Mouse (Mus musculus): ENCODE results near the gene Dbndd1. TPM values are rescaled to one million over a fixed set of nuclear protein-coding genes. Genes with fewer than 3 reads are reported as not detected.
"Not testable (repeated sequence)": the region's sequence is repeated elsewhere in the genome, so short reads cannot be mapped to it uniquely, and the experiment has no call there.

Dbndd1 gene
- total RNA-seq (2021) = not detected
- long read RNA-seq, experiment 1 = 0 reads
- long read RNA-seq, experiment 2 = 0 reads

DNA sequence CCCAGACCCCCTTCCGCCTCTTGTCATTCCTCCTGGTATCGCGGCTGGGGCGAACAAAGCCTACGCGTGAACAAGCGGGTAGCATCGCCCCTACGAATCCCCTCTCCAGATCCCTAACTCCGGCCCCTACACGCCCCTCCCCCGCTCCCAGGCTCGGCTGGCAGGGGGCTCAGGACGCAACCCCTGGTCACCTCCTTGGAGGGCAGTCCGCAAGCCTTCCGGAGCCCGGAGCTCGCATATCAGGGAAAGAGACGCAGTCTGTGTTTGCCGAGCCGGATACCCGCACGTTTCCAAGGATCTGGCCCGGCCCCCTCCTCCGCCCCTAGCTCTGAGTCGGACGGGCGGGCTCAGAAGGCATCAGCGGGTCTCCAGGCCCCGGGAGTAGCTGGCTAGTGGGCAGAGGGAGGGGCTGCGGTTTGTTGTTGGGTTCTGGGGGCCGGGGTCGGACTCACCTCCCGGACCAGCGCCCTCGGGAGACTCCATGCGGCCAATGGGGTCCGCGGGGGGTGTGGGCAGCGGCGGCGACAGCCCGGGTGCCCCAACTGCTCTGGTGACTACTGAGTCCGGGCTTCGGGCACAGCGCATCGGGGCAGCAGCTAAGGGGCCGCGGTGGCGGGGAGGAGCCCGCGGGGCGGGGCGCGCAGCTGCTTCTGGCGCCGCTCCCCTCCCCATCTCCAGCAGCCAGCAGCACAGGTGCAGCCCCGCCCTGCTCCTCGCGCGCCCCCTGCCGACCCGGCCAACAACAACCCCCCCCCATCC, at the start of gene Dbndd1:
Gene Dbndd1 (minus strand): TSS at position 683 of the 759 bp plus-strand sequence.
- DNase-seq (ENCODE audit: low spot score) = no peak

DNA sequence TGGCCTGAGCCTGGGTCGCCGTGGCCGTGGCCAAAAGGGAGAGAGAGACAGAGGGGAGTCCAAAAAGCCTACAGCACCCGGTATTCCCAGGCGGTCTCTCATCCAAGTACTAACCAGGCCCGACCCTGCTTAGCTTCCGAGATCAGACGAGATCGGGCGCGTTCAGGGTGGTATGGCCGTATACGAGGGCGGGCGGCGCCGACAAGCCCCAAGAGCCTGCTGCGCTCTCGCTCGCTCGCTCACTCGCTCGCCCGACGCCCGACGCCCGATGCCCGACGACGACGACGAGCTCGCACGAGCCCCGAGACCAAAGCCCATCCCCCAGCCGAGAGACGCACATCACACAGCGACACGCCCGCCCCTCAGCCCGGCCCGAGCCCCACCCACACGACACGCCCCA, 49.0 kb upstream of the Dbndd1 start:
- not testable (repeated sequence) for DNase-seq (ENCODE audit: low spot score)

DNA sequence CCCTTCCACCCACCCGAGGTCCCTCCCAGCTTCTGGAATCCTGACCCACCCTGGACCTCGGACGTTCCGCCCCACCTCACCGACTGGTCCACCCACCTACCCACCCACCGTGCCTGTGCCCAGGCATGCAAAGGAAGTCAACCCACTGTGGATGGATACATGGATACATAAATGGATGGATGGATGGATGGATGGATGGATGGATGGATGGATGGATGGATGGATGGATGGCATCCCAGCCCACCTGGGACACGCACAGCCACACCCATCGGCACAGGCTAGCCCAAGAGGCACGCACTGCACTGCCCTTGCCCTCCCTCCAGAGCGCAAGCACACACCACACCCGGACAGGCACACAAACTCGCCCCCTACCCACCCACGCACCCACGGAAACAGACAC, 22.4 kb upstream of the Dbndd1 start:
- peak; percentile 36 for DNase-seq (ENCODE audit: low spot score)

DNA sequence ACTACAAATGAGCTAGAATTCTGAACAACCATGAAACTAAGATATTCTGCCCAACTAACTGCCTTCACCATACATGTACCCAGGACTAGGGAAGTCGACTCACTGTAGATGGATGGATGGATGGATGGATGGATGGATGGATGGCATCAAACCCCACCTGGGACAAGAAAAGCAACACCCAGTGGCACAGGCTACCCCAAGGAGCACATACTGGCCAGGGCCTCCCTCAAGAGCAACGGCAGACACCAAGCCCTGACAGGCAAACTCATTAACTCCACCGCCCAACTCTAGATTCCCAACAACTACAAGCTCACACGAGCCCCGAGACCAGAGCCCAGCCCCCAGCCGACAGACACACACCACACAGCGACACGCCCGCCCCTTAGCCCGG, 21.7 kb upstream of the Dbndd1 start:
- DNase-seq (ENCODE audit: low spot score) = no peak

DNA sequence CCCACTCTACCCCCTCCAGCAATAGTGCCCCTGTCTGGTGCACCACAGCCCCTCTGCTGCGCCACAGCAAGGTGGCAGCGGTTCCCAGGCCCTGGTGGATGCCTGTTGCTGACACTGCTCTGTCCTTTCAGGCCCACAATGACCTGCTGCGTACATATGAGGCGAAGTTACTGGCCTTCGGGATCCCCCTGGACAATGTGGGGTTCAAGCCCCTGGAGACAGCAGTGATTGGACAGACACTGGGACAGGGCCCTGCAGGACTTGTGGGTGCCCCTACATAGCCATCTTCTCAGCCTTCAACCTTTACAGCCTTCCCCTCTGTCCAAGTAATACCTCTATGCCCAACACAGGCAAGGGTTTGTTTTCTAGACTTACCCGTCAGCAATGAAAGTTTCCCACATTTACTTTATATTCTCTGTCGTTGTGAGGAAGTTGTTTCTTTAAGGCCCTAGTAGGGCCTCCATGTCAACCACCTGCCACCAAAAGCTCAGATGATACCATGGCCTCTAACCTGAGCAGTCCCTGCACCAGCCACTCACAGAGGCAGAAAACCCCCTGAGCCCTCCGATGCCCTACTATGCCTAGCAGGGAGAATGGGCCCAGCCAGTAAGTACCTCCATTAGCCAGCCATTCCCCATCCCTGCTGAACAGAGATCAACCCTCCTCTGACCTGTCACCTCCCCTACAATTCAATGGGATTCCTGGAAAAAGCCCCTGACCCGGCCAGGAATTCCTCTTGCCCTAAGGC, 21.2 kb upstream of the Dbndd1 start:
- DNase-seq (ENCODE audit: low spot score) = no peak

DNA sequence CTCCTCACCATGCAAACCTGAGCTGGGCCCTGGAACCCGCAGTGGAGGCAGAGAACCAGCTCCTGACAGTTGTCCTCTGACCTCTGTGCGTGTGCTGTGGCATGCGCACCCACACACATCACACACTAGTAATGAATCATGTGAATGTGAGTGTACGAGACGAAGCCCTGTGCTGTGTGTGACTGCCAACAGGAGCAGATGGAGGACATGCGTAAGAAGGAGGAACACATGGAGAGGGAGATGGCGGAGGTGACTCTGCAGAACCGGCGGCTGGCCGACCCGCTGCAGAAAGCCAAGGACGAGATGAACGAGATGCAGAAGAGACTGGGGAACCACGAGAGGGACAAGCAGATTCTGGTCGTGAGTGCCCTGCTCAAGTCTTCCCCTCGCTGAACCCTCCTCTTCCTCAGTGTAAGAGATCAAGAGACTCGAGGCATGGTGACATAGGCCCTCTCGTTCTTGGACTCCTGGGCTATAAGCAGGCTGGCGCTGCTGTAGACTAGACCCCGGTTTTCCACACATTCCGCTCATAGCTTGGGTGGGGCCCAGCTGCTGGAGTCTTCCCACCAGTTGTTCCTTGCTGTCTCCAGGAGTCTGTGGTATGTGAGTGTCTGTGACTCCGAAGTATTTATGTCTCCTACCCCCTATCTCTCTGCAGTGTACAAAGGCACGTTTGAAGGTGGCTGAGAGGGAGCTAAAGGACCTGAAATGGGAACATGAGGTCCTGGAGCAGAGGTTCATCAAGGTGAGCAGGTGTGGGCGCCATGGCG, 12.6 kb upstream of the Dbndd1 start:
- DNase-seq (ENCODE audit: low spot score) = no peak

DNA sequence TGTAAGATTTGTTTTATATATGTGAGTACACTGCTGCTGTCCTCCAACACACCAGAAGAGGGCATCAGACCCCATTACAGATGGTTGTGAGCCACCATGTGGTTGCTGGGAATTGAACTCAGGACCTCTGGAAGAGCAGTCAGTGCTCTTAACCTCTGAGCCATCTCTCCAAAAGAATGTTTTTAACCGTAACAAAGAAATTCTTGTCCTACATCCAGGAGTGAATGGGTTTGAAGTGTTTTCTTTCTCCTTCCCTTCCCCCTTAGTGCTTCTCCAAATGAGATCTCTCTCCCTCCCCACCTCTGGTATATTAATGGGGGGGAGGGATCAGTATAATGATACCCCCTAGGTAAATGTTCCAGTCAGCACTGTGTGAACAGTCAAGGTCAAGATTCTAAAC, 4.8 kb upstream of the Dbndd1 start:
- not testable (repeated sequence) for DNase-seq (ENCODE audit: low spot score)

DNA sequence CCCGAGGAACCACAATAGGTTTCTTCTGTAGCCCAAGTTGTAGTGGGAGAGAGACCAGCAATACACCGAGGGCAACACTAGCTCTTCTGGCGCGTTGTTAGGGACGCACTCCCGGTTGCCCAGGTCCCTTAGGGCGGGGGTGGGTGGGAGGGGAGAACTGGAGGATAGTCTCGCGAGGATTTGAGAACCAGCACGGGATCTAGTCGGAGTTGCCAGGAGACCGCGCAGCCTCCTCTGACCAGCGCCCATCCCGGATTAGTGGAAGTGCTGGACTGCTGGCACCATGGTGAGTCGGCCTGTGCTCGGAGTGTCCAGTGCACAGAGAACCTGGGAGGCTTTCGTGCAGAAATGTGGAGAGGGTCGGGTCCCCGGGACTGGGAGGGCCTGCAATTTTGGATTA, 3.4 kb upstream of the Dbndd1 start, which contains the start of gene Gas8:
Gene Gas8 (plus strand): TSS at position 168 of the 400 bp plus-strand sequence.
- peak; percentile 91 for DNase-seq (ENCODE audit: low spot score)

DNA sequence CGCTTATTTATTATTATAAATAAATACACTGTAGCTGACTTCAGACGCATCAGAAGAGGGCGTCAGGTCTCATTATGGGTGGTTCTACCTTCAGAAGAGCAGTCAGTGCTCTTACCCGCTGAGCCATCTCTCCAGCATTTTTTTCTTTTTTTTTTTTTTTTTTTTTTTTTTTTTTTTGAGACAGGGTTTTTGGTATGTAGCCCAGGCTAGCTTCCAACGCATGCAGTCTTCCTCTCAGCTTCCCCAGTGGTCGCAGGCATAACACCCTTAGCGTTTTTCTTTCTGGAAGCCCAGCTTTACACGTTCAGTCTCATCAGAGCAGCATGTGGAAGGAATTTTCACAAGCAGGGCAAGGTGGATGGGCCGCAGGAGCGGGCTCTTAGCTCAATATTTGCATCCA, 2.9 kb upstream of the Dbndd1 start:
- no peak for DNase-seq (ENCODE audit: low spot score)

DNA sequence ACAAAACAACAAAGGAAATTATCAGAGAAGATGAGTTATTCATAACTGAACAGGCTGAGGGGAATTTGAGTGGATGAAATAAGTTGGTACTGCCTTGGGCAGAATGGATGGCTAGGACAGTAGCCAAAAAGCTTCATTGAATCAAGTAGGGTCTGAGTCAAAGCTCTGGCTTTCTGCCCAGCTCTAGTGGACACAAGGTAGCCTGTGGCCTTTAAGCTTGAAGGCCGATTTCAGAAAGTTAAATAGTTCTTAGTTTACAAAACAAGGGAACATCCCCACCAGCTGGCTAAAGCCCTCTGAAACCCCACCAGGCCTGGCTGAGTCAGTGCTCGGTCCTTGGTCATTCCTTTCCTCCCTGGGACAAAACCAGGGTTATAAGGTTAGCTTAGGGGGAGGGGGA, 1.3 kb upstream of the Dbndd1 start:
- no peak for DNase-seq (ENCODE audit: low spot score)

DNA sequence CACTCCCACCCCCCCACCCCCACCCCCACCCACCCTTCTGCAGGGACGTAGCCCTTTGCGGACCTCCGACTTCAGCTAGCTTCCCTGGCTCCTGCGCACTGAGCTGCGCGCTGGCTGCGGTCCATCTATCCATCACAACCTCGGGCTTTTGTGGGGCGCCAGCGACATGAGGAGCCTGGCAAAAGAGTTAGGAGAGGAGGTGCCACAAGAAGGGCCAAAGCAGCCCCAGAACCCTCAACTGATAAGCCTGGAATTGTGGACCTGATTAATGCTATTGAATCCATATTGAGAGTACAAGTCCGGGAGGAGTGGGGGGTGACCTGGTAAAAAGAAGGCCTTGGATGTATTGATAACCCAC, 256 bp upstream of the Dbndd1 start:
- no peak for DNase-seq (ENCODE audit: low spot score)

DNA sequence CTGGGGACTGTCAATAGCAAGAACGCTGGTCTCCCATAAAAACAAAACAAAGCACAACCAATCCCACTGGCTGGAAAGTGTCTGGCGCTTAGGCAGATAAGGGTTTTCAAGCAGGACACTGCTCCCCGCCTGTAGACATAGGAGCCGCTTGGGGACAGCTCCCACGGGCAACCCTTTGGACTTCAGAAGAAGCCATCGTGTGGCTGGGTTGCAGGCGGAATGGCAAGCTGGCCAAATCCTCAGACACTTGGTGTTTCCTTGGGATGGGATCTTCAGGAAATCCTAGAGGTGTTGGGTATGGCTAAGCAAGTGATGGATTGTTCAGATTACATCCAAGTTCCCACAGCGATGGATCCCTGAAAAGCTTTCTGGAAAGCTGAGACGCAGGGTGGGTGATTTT, 1.1 kb downstream of the Dbndd1 start:
- DNase-seq (ENCODE audit: low spot score) = no peak

DNA sequence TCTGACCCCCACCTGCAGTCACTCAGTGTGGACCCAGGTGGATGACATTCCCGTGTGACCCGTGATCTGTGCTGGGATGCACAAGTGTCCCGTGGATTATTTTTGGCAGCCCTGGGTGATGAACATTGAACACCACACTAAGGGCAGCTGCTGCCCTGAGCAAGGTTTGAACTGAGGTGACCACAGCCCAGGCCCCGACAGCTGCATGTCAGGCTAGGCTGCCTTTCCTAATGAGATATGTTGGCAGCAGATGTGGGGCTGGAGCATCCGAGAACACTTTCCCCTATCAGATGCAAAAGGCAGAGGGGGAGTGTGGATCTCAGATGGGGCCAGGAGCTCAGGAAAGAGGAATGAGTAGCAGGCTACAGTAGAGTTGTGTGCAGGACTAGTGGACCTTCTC, 4.4 kb downstream of the Dbndd1 start:
- DNase-seq (ENCODE audit: low spot score) = no peak

DNA sequence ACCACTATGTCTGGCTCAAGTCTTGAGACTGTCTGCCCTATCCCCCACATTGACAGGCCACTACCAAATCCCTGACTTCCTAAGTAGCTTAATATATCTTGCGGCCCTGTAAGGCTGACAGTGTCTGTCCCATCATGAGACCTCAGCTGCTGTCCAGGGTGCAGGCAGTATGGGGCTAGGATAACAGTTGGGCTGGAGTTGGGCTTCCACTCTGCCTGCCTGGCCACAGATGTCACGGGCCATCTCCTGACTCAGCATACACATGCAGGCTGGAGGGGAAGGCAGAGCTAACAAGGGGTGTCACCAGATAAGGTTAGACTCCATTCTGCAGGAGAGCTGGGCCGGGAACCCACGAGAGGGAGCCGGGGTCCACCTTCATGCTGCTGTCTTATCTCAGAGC, 8.1 kb downstream of the Dbndd1 start:
- DNase-seq (ENCODE audit: low spot score) = no peak

DNA sequence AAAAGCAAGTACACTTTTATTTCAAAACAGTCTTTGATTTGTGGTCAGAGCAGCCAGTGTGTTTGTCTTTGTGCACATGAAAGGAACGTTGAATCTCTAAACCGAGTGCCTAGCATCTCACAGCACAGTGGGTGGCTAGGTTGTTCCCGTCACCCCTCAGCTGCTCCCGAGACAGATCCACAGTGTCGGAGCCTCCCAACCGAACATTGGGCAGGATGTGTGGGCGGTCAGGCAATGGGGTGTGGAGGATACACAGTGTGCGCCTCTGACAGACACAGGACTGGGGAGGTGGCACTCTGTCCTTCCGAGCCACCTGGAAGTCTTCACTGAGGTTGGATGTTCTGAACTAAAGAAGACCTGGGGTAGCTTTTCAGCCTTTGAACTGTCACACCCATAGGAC, 9.6 kb downstream of the Dbndd1 start:
- DNase-seq (ENCODE audit: low spot score) = no peak

DNA sequence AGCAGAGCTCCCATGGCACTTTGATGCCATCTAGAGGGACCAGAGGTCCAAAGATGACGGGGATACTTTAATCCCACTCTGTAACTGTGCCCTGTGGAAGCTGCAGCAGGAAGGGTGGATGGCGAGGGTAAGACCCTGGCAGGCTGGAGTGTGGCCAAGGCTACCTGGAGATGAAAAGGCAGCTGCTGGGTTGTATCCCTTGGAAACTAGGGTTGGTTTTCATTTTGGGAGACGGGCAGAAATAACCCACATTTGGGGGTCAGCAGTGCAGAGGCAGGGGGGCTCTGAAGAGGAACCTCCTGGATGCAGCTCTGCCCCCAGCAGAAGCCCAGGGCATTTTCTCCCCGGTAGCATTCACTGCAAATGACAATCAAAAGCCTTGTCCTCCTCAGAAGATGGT, 10.0 kb downstream of the Dbndd1 start:
- no peak for DNase-seq (ENCODE audit: low spot score)

DNA sequence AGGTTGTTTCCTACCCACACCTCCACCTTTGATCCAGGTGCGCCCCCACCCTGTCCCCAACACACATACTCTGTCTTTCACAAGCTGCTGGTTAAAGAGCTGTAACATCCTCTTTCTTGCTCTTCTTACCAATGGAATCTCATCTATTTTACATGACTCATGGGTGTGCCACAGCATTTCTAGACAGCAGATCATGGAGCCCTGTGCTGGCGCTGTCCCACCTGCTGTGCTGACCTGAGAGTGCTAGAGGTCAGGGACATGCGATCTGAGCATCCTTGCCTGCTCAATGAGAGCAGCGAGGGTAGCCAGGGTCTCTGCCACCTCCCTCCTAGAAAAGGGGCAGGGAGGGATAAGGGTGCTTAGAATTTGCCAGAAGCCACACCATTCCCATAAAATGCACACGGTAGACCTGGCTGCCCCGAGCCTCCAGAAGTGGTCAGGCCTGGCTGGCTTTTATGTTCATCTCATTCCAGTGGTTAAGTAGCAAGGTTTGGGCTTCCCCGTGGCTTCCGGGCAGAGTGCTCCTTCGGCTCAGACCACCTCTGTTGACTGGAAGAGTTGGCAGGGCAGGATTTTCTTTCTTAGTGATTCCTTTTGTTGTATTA, 10.6 kb downstream of the Dbndd1 start:
- no peak for DNase-seq (ENCODE audit: low spot score)

DNA sequence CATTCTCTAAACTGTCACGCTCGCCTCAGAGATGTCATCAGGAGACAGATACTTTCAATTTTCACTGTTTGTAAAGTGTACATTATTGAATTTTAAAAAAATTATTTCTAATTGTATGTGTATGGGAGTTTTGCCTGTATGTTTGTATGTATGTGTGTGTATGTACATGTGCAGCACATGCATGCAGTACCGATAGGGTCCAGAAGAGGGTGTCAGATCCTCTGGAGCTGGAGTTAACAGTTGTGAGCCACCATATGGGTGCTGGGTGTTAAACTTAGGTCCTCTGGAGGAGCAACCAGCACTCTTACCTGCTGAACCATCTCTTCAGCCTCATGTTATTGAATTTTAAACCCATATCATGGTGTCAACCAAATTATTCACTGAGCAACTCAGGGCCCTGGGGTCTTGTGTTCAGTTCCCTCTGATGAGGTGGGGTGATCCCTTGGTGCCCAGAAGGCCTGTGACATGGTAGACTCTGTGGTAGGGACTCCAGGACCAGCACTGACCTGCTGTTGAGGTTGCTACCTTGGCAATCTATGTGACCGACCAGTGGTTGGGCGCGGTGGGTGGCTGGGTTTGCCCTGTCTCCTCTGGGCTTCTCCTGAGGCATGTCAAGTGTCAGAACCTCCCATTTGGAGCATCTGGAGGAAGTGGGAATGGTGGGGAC, 11.3 kb downstream of the Dbndd1 start:
- DNase-seq (ENCODE audit: low spot score) = no peak

DNA sequence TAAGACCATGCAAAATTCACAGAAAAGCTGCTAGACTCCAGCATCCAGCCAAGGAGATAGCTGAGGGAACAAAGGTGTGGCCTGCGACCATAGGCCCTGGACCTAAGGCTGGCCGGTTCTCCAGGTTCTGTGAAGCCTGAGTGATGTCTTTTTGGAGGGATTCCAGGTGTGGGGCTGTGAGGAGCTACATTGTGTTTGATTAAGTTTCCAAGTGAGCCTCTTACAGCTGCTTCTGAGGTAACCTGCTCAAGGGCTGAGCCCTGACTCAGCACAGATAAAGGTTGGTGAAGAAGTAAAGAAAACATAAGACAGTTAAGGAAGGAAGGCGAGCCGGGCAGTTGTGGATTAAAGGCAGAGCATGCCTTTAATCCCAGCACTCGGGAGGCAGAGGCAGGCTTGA, 13.1 kb downstream of the Dbndd1 start:
- DNase-seq (ENCODE audit: low spot score) = no peak

DNA sequence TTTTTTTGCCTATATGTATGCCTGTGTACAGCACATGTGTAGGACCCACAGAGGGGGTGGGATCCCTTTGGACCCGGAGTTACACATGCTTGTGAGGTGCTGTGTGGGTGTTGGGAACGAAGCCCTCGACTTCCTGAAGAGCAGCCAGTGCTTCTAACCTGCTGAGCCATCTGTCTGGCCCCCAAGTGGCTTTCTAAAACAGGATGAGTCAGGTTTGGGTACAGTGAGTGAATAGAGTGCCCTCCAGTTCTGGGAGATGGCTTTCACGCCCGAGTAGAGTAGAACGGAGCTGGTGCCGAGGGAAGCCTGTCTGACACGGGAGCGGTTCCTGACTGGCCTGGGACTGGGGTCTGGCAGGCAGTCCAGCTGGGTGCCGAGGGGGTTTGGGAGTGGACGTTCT, 15.7 kb downstream of the Dbndd1 start:
- no peak for DNase-seq (ENCODE audit: low spot score)

DNA sequence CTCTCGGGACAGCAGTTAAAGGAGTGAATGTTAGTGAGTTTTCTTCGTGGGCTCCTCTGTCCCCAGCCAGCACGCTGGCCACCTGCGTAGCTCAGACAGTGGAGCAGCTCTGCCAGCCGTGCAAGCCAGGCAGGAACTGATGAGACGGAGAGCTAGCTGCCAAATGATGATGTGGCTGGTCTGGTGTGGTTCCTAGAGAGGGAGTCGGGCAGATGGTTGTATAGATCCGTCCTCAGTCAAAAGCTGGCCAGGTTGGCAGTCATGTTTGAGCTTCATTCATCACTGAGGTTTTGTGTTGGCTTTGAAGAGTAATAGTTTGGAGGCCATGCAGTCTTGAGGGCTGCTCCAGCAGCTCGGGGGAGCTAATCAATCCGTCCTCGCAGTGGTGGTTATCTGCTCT, 16.3 kb downstream of the Dbndd1 start:
- DNase-seq (ENCODE audit: low spot score) = no peak
